Mouse (Mus musculus): Measurements from ENCODE around the gene Zfp94.

DNA sequence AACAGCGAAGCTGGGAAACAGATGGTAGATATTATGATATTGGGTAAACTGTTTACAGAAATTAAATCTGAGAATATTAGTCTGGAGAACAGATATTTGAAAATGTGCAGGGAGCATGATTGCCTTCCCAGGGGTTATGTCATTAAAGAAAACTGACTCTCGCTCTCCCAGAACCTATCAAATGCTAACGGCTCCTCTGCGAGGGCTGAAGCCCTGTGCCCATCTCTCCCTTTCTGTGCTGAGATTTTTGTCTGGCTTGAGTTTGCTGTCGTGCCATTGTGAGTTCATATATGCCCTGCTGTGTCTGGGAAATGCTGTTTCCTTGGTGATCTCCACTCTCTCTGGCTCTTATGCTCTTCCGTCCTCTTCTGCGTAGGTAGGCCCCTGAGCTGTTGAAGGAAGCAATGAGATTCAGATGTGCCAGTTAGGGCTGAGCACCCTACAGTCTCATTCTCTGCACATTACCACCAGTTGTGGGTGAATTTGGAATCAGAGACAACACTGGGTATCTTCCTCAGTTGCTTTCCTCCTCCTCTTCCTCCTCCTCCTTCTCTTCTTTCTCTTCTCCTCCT is 27.3 kb upstream of the Zfp94 start:
- TF ChIP-seq CTCF (conservative IDR thresholded peaks at IDR 0.05; ENCODE audit: low read length), result no peak
- TF ChIP-seq POU5F1 (IDR thresholded peaks at IDR 0.05; ENCODE audit: borderline replicate concordance, low read length), result no peak
- no peak for TF ChIP-seq NANOG (IDR thresholded peaks at IDR 0.05; ENCODE audit: borderline replicate concordance, low read length)
